Mouse (Mus musculus) forebrain, embryonic 10.5 days (tissue): Measurements from ENCODE around the gene Tmco4. TPM values are rescaled to one million over a fixed set of nuclear protein-coding genes. Genes with fewer than 3 reads are reported as not detected.

Source experiments
- DNase-seq: peaks from one replicate; pipeline ENCODE4 v3.0.0-alpha.2; 2017; ENCODE audit warnings: low spot score; ENCODE audit errors: extremely low spot score
- H3K27ac ChIP-seq: fragments of 300-500 bp; sonication (generic); 2 replicates; pipeline ENCODE4 v1.5.1; 2016; ENCODE audit warnings: mild to moderate bottlenecking
- H3K27me3 ChIP-seq: fragments of 300-500 bp; sonication (generic); 2 replicates; pipeline ENCODE4 v1.6.1; 2016; ENCODE audit warnings: mild to moderate bottlenecking; ENCODE audit not compliant: poor library complexity, severe bottlenecking
- H3K36me3 ChIP-seq: fragments of 300-500 bp; sonication (generic); replicated peaks from 2 replicates; pipeline ENCODE4 v1.6.1; 2016; ENCODE audit warnings: mild to moderate bottlenecking, moderate library complexity
- H3K4me1 ChIP-seq: fragments of 300-500 bp; sonication (generic); 2 replicates; pipeline ENCODE4 v1.6.1; 2016
- H3K4me3 ChIP-seq: fragments of 300-500 bp; sonication (generic); 2 replicates; pipeline ENCODE4 v1.5.1; 2016; ENCODE audit warnings: mild to moderate bottlenecking, moderate library complexity
- H3K9me3 ChIP-seq: fragments of 300-500 bp; sonication (generic); 2 replicates; pipeline ENCODE4 v1.6.1; 2016; ENCODE audit warnings: mild to moderate bottlenecking, moderate library complexity
- WGBS: fragments of 180-500 bp; shearing (Covaris S2); methylation state at CpG from one replicate; pipeline ENCODE4 v1.1.7; 2016; 5-methylcytosine and 5-hydroxymethylcytosine counted together
- polyA plus RNA-seq: library from polyadenylated mRNA; unstranded; fragments of >200 nt; fragmentation: Nextera tagmentation; extraction: Ambion mirVana; gene quantifications from 2 replicates; pipeline ENCODE4 v1.2.1, GENCODE M21; 2016

Gene Tmco4
- polyA plus RNA-seq, 1 experiment from 2014 or later, result 0.90 TPM

- H3K36me3 ChIP-seq, result no peaks in the 10 kb centered on the region
- H3K27me3 ChIP-seq, result peaks cover 76% of the 10 kb centered on the region
- DNase-seq, result no peak
- H3K9me3 ChIP-seq, result peaks cover 11% of the 10 kb centered on the region; the same call in 1 of the 2 replicates
- WGBS, result 1% methylated on average over 69 of the region's 105 CpGs
- H3K4me3 ChIP-seq, result peak within 1 kb of the TSS; percentile 60
- peak within 1 kb of the TSS; percentile 80 for H3K27ac ChIP-seq
- peaks cover 38% of the 10 kb centered on the region for H3K4me1 ChIP-seq
These were observed 119.9 kb downstream of the Tmco4 start, which contains the start of gene Nbl1 for GRCm38 (mm10) chr4:139092356-139093195. Nbl1 (minus strand) TSS chr4:139092993.

GRCm38 (mm10) chr4:139093196-139093530, 120.5 kb downstream of the Tmco4 start:
- H3K4me1 ChIP-seq, result peaks cover 38% of the 10 kb centered on the region
- H3K4me3 ChIP-seq, result peak overlapping the region; percentile 60
- H3K9me3 ChIP-seq, result peaks cover 11% of the 10 kb centered on the region; the same call in 1 of the 2 replicates
- peaks cover 70% of the 10 kb centered on the region for H3K27me3 ChIP-seq
- H3K36me3 ChIP-seq, result no peaks in the 10 kb centered on the region
- peak overlapping the region; percentile 80 for H3K27ac ChIP-seq
- DNase-seq, result no peak
- WGBS, result 20% methylated on average over 13 of the region's 13 CpGs

GRCm38 (mm10) chr4:139095406-139095805, 122.7 kb downstream of the Tmco4 start:
- peaks cover 49% of the 10 kb centered on the region for H3K27me3 ChIP-seq
- WGBS, result 57% methylated on average over 1 of the region's 1 CpGs

GRCm38 (mm10) chr4:139096201-139096600, 123.5 kb downstream of the Tmco4 start:
- peaks cover 22% of the 10 kb centered on the region for H3K4me1 ChIP-seq
- H3K9me3 ChIP-seq, result peaks cover 11% of the 10 kb centered on the region; the same call in 1 of the 2 replicates
- 74% methylated on average over 5 of the region's 5 CpGs for WGBS
- H3K4me3 ChIP-seq, result no peak overlapping the region
- peaks cover 3% of the 10 kb centered on the region for H3K36me3 ChIP-seq
- no peak overlapping the region for H3K27ac ChIP-seq
- no peak for DNase-seq
- H3K27me3 ChIP-seq, result peaks cover 41% of the 10 kb centered on the region

More at GRCm38 (mm10) chr4:139095406-139095805, 122.7 kb downstream of the Tmco4 start:
- DNase-seq, result no peak
- peaks cover 30% of the 10 kb centered on the region for H3K4me1 ChIP-seq
- H3K36me3 ChIP-seq, result no peaks in the 10 kb centered on the region
- peaks cover 11% of the 10 kb centered on the region; the same call in 1 of the 2 replicates for H3K9me3 ChIP-seq
- H3K27ac ChIP-seq, result no peak overlapping the region
- no peak overlapping the region for H3K4me3 ChIP-seq

GRCm38 (mm10) chr4:139100326-139100725, 127.6 kb downstream of the Tmco4 start:
- Histone ChIP-seq H3K4me1 (no peaks in the 10 kb centered on the region), H3K36me3 (peaks cover 38% of the 10 kb centered on the region), H3K4me3 (no peak overlapping the region), H3K27ac (no peak overlapping the region), H3K27me3 (peaks cover under 1% of the 10 kb centered on the region; the same call in 1 of the 2 replicates), H3K9me3 (peaks cover 1% of the 10 kb centered on the region; the same call in 1 of the 2 replicates)
- no peak for DNase-seq
- 95% methylated on average over 8 of the region's 8 CpGs for WGBS

- no peak for DNase-seq
- no peak overlapping the region for H3K4me3 ChIP-seq
- no peaks in the 10 kb centered on the region for H3K9me3 ChIP-seq
- no peaks in the 10 kb centered on the region for H3K27me3 ChIP-seq
- H3K36me3 ChIP-seq, result peaks cover 38% of the 10 kb centered on the region
- H3K4me1 ChIP-seq, result no peaks in the 10 kb centered on the region
- H3K27ac ChIP-seq, result no peak overlapping the region
- WGBS, result 90% methylated on average over 6 of the region's 6 CpGs
These were observed 128.9 kb downstream of the Tmco4 start for GRCm38 (mm10) chr4:139101546-139101945.

- Histone ChIP-seq H3K4me3 (no peak overlapping the region), H3K36me3 (peaks cover 38% of the 10 kb centered on the region)
These were observed 132.8 kb downstream of the Tmco4 start for GRCm38 (mm10) chr4:139105453-139105852.

More at GRCm38 (mm10) chr4:139105453-139105852, 132.8 kb downstream of the Tmco4 start:
- H3K4me1 ChIP-seq, result peaks cover under 1% of the 10 kb centered on the region; the same call in 1 of the 2 replicates
- no peaks in the 10 kb centered on the region for H3K27me3 ChIP-seq
- H3K27ac ChIP-seq, result no peak overlapping the region
- H3K9me3 ChIP-seq, result no peaks in the 10 kb centered on the region
- no peak for DNase-seq
- 97% methylated on average over 1 of the region's 1 CpGs for WGBS

Other genes starting within 250 kb of the Tmco4 start
- 0.33 and 0.57 TPM in 2 replicates for gene Pla2g2c, start 248.1 kb upstream of the Tmco4 start, polyA plus RNA-seq
- gene Ubxn10, start 235.7 kb upstream of the Tmco4 start, polyA plus RNA-seq, result 1.0 and 1.4 TPM in 2 replicates
- gene Pla2g2f, start 215.3 kb upstream of the Tmco4 start, polyA plus RNA-seq, result not detected in 2 replicates
- 0.15 TPM in 1 of 2 replicates, not detected in the other for gene Pla2g2d, start 197.2 kb upstream of the Tmco4 start, polyA plus RNA-seq
- 0.66 and 0.86 TPM in 2 replicates for gene Pla2g5, start 109.4 kb upstream of the Tmco4 start, polyA plus RNA-seq
- not detected in 2 replicates for gene Gm13030, start 98.9 kb upstream of the Tmco4 start, polyA plus RNA-seq
- gene Pla2g2e, start 94.9 kb upstream of the Tmco4 start, polyA plus RNA-seq, result not detected in 2 replicates
- 3.5 TPM in 2 replicates for gene Otud3, start 58.9 kb upstream of the Tmco4 start, polyA plus RNA-seq
- not detected in 2 replicates for gene Rnf186, start 5.8 kb upstream of the Tmco4 start, polyA plus RNA-seq
- gene Htr6, start 102.7 kb downstream of the Tmco4 start, polyA plus RNA-seq, result 0.07 and 0.12 TPM in 2 replicates
- gene Nbl1, start 120.1 kb downstream of the Tmco4 start, polyA plus RNA-seq, result 19.6 and 22.7 TPM in 2 replicates
- 375 and 389 TPM in 2 replicates for gene Minos1, start 158.2 kb downstream of the Tmco4 start, polyA plus RNA-seq
- gene Capzb, start 220.0 kb downstream of the Tmco4 start, polyA plus RNA-seq, result 340 and 360 TPM in 2 replicates